Mouse (Mus musculus) adipocyte (in vitro differentiated cells): Measurements from ENCODE around the gene Clrn3.
"Not testable (repeated sequence)": the region's sequence is repeated elsewhere in the genome, so short reads cannot be mapped to it uniquely, and the experiment has no call there.

Experiments
- DNase-seq: peaks from one replicate; pipeline ENCODE4 v3.0.0-alpha.2; 2016; ENCODE audit warnings: low spot score

Clrn3 gene

DNA sequence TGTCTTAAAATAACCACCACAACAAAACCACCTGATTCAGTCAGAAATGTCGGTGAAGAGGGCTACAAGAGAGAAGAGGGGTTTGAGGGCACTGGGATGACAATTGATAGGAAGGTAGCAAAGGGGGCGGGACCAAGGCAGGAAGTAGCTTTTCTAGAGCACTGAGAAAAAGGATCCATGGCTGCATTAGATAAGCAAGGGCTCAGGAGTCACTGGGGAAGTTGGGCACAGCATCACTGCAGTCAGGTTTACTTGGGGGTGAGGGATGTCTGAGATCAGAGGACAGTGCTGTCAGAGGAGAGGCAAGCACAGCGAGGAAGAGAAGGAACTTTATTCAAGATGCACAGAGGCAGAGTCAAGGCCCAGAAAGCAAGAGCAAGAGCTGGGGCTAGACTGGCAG lies 7.5 kb upstream of the Clrn3 start:
- DNase-seq: no peak

GRCm38 (mm10) chr7:135534548-135535189 lies 6.2 kb upstream of the Clrn3 start:
- DNase-seq: no peak

GRCm38 (mm10) chr7:135529068-135529467 lies 614 bp upstream of the Clrn3 start:
- DNase-seq: no peak

DNA sequence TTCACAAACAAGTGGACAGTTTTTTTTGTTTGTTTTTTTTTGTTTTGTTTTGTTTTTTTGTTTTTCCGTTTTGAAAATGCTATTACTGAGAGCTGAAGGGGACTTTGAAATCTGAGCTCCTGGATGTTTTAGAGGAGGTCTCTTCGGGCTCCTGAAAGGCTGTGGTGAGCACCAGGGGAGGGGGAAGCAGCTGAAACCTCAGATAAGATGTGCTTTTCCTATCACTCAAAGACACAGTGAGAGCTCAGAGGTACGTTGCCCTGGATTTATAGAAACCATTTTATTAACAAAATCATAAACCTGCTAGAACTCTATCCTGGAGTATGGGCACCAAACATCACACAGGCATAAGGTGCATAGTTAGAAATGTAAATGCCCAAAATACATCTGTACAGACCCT lies 1.3 kb downstream of the Clrn3 start:
- no peak for DNase-seq

- no peak for DNase-seq
Observed at GRCm38 (mm10) chr7:135526574-135527152, 1.8 kb downstream of the Clrn3 start.

- DNase-seq: no peak
Observed at GRCm38 (mm10) chr7:135524424-135524967, 4.0 kb downstream of the Clrn3 start.

GRCm38 (mm10) chr7:135523981-135524380 lies 4.5 kb downstream of the Clrn3 start:
- DNase-seq: no peak

- no peak for DNase-seq
Observed at GRCm38 (mm10) chr7:135521755-135522512, 6.5 kb downstream of the Clrn3 start.

DNA sequence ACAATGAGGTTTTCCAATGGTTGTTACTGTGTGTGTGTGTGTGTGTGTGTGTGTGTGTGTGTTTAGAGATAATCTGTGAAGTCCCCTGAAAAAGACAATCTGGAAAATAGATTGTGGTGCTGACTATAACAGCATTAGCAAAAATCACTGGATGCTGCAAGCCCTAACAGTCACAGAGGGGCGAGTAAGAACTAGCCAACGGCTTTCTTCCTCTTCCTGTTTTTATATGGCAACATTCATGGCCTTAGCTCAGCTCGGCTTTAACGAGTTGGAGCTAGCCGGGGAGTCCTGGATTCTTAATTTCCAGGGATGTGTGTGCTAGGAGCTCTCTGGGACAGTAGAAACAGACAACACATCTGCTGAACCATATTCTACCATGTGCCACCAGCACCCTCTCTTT lies 8.2 kb downstream of the Clrn3 start:
- no peak for DNase-seq

- no peak for DNase-seq
Observed at GRCm38 (mm10) chr7:135517191-135517590, 11.3 kb downstream of the Clrn3 start.

- DNase-seq: no peak
Observed at GRCm38 (mm10) chr7:135511723-135512122, 16.7 kb downstream of the Clrn3 start.

DNA sequence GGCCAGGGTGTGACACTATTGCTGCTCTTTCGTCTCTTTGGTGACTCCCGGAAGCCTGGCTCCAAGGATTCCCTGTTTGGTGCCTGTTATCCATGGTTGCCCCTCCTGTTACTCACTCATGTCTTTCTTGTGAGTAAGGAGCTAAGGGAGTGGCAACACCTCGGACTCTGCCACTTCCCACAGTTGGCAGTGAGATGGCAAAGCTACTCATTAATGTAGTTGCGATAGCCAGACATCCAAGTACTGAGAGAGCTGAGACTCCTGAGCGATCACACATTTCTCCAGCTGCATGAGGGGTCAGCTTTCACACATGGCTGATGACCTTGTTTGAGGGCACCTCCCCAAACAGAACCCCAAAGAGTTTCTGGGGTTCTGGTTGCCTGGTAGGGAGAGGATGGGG lies 18.0 kb downstream of the Clrn3 start:
- DNase-seq: no peak

- DNase-seq: peak; percentile 17
Observed at GRCm38 (mm10) chr7:135509272-135509671, 19.2 kb downstream of the Clrn3 start.

DNA sequence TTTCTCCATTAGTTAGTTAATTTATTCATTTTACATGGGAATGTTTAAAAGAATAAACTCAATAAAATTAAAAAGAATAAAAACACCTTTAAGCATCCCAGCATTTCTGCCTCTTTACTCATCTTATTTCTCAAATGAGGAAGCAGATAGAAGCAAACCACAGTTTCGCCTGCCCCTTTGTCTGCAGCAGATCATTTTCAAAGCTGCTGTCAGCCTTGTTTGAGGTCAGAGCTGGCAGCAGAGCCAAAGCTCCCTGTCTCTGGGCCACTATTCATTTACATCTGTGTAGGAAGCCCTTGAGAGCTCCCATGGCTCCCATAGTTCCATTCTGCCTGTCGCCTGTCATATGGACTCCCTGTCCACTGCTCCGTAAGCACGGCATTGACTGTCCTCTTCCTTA lies 19.9 kb downstream of the Clrn3 start:
- no peak for DNase-seq

DNA sequence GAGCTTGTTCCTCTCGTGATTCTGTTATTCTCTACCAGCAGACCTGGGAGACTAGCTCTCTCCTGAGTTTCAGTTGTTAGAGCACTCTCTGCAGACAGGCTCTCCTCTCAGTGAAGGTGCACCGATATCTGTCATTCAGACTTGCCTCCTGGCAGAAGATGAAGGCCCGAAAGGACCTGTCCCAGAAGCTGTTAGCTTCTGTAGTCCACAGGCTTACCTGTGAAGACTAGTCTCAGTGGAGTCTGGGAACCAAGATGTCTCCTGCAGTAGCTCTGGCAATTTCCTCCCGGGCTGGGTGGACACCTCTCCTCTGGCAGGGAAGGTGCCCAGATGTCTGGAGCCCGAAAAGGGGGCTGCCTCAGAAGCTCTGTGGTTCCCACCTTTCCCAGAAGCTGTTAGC lies 21.9 kb downstream of the Clrn3 start:
- DNase-seq: not testable (repeated sequence)

DNA sequence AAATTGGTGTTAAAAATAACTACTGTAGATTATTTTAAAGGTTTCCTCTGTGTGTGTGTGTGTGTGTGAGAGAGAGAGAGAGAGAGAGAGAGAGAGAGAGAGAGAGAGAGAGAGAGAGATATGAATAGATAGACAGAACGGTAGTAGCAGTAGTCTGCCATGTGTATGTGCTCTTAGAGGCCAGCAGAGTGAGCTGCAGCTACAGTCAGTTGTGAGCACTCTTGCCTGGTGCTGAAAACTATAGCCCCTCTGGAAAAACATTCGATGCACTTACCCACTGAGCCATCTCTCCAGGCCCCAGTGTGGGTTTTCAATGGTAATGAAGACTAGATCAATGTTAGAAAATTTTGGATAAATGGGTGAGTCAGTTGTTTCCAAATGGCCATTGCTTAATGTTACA lies 29.1 kb downstream of the Clrn3 start:
- DNase-seq: peak; percentile 10

GRCm38 (mm10) chr7:135498565-135499186 lies 29.8 kb downstream of the Clrn3 start:
- DNase-seq: no peak

- peak; percentile 42 for DNase-seq
Observed at GRCm38 (mm10) chr7:135495303-135495702, 33.2 kb downstream of the Clrn3 start.

DNA sequence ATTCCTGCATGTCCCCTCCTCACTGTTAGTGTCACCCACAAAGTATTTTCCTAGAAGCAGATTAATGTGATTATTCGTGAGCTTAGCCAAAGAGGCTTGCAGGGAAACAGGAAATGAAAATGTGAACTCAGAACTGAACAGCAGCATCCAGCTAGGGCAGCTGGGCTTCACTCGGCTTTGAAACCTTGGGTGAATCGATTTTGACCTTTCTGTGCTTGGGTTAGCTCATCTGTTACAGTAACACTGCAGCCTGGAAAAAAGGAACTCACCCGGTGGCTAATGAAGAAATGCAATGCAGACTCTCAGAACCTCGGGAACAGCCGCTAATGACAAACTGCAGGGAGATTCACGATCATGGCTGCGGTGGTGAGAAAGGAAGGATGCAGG lies 38.0 kb downstream of the Clrn3 start:
- DNase-seq: no peak

GRCm38 (mm10) chr7:135489724-135490499 lies 38.5 kb downstream of the Clrn3 start:
- DNase-seq: no peak

DNA sequence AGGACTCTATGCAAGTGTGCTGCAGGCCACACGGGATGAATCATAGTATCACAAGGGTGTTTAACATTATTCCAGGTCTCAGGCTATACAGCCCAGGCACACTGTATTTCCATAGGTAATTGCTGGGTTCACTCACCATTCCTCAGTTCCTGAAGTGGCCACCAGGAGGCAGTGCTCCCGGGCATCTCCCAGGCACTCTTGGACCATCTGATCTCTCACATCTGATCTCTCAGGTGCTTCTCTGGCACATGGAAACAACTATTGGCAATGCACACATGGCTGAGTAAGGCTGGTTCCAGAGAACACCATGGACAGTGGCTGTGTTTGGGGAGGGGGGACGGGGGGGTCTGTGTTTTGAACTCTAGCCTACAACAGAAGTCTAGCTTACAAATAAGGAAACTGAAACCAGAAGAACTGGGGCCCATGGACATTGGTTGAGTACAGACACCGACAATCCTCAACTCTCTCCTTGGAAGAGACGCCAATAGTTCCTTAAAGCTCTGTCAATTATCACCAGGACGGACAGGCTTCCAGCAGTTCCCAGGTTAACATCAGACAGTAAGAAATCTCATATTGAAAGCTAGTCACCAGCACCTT lies 40.1 kb downstream of the Clrn3 start:
- peak; percentile 12 for DNase-seq
